Mouse (Mus musculus): ENCODE results near the gene Bcl9l. TPM values are rescaled to one million over a fixed set of nuclear protein-coding genes. Genes with fewer than 3 reads are reported as not detected.

The Bcl9l gene
- polyA plus RNA-seq, 1 experiment from 2014 or later, result 21.8 TPM

DNA sequence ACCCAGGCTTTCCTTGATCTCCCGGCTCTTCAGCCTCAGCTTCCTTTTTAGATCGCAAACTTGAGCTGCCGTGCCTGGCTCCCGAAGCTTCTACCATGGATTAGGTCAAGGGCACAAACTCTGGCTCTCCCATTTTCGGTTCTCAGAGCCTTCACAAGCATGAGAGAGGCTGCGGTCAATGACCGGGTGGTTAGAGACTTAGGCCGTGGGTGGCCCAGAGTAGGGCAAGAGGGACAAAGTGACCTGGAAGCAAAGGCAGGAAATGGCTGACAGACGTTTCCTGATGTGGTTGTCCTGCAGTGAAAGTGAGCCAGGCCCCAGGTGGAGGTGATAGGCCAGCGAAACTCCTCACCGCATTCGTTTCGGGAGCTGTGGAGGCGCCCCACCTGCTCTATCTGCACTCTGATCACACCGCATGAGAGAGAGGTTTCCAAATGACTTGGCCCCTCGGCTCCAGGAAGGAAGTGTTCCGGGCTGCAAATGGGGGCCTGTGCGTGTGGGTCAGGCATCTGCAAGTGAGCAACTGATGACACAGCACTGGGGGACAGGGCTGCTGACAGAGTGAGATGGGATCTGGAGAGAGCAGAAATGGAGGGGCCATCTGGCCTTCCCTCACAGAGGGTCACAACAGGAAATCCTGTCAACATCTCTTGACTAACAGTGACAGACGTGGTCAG, 55.1 kb downstream of the Bcl9l start:
- Histone ChIP-seq H3K4me3 (replicated peaks) (no peak overlapping the region), H3K9ac (no peak overlapping the region), H3K27me3 (no peaks in the 10 kb centered on the region), H3K9me3 (replicated peaks) (no peaks in the 10 kb centered on the region), H3K27ac (replicated peaks) (no peak overlapping the region), H3K36me3 (no peaks in the 10 kb centered on the region), H3K4me1 (no peaks in the 10 kb centered on the region), H3K4me2 (replicated peaks) (no peak overlapping the region)
- 64% methylated on average over 19 of the region's 19 CpGs for WGBS
- ATAC-seq (ENCODE audit: insufficient number of reproducible peaks, low FRiP score, low TSS enrichment, low read depth), result no peak

DNA sequence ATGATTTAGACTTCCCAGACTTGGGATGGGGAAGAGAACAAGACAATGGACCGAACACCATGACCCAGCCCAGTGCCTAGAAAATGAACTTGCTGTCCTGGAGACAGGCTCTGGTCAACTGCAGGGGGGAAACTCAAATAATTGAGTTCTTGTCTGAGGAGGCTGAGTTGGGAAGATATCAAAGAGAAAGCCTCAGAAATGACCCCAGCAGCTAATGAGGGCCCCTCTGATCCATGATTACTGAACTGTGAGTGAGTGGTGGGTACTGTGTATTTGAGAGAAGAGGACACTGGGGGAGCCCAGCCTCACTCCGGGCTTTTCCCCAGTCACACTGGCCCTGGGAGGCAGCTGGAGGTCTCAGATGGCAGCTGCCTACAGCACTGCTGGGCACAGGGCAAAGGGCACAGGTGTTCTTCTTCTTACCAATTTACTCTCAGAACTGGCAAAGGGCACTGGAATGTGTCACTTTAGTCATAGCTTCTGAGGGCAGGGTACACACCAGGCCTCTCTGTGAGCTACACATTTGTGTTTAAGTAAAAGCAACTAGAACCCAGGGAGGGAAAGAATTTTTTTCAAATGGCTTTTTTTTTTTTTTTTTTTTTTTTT, 57.3 kb downstream of the Bcl9l start:
- H3K27me3 ChIP-seq, result no peaks in the 10 kb centered on the region
- WGBS, result 64% methylated on average over 2 of the region's 2 CpGs
- H3K4me3 ChIP-seq (replicated peaks), result no peak overlapping the region
- no peaks in the 10 kb centered on the region for H3K36me3 ChIP-seq
- no peak for ATAC-seq (ENCODE audit: insufficient number of reproducible peaks, low FRiP score, low TSS enrichment, low read depth)
- no peaks in the 10 kb centered on the region for H3K4me1 ChIP-seq
- no peak overlapping the region for H3K4me2 ChIP-seq (replicated peaks)
- H3K9me3 ChIP-seq (replicated peaks), result no peaks in the 10 kb centered on the region
- no peak overlapping the region for H3K27ac ChIP-seq (replicated peaks)
- H3K9ac ChIP-seq, result no peak overlapping the region

DNA sequence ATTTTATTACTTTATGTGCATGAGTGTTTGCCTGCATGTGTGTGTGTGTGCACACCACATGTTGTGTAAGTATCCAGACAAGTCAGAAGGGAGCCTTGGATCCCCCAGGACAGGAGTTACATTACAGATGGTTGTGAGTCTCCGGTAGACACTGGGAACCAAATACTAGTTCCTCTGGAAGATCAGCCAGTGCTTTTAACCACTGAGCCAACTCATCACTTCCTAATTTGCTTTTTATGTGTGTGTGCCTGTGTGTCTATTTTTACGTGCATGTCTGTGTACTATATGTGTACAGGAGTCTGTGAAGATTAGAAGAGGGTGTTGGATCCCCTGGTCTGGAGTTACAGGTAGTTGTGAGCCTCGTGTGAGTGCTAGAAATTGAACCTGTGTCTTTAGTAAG, 58.1 kb downstream of the Bcl9l start:
- H3K4me1 ChIP-seq, result no peaks in the 10 kb centered on the region
- no peak overlapping the region for H3K4me3 ChIP-seq (replicated peaks)
- no peak for ATAC-seq (ENCODE audit: insufficient number of reproducible peaks, low FRiP score, low TSS enrichment, low read depth)
- H3K27me3 ChIP-seq, result no peaks in the 10 kb centered on the region
- no peaks in the 10 kb centered on the region for H3K36me3 ChIP-seq
- 69% methylated on average over 3 of the region's 3 CpGs for WGBS
- no peak overlapping the region for H3K9ac ChIP-seq
- H3K27ac ChIP-seq (replicated peaks), result no peak overlapping the region
- no peak overlapping the region for H3K4me2 ChIP-seq (replicated peaks)
- H3K9me3 ChIP-seq (replicated peaks), result no peaks in the 10 kb centered on the region

DNA sequence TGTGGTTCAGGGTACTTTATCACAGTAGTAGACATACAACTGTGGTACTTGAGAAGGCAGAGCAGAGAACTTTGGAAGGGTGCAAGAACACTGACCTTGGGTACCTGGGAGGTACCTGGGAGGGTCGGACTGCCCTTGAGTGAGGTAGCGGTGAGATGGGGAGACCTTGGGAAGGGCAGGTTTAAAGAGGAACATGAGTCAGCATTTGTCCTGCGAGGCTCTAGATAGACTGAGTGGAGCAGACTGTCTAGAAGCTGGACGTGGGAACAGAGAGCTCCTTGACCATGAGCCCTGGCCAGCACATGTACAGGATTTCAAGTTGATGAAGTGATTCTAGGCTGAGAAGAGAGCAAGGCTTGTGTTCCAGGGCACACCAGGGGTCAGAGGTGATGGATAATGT, 59.7 kb downstream of the Bcl9l start:
- no peaks in the 10 kb centered on the region for H3K4me1 ChIP-seq
- WGBS, result 88% methylated on average over 4 of the region's 4 CpGs
- H3K27ac ChIP-seq (replicated peaks), result no peak overlapping the region
- H3K36me3 ChIP-seq, result no peaks in the 10 kb centered on the region
- no peak overlapping the region for H3K4me2 ChIP-seq (replicated peaks)
- no peak overlapping the region for H3K4me3 ChIP-seq (replicated peaks)
- no peaks in the 10 kb centered on the region for H3K27me3 ChIP-seq
- ATAC-seq (ENCODE audit: insufficient number of reproducible peaks, low FRiP score, low TSS enrichment, low read depth), result no peak
- no peaks in the 10 kb centered on the region for H3K9me3 ChIP-seq (replicated peaks)
- no peak overlapping the region for H3K9ac ChIP-seq

DNA sequence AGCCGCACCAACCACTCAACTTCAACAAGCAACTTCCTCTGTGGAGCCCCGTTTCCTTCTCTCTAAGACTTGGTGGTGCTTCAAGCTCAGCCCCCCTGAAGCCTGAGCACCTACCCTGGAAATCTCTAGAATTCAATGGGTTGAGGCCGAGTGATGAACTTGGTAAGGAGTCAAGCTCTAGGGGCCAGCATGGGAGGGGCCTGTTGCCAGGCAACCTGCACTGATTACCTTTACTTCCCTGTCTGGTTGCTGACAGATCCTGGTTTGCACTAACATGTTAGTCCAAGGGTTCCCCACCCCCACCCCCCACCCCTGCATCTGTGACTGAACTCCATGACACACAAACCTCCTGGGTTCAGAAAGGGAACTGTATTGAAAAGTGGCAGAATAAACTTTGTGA, 62.4 kb downstream of the Bcl9l start:
- Histone ChIP-seq H3K9ac (no peak overlapping the region), H3K4me2 (replicated peaks) (no peak overlapping the region), H3K27me3 (no peaks in the 10 kb centered on the region), H3K4me3 (replicated peaks) (no peak overlapping the region), H3K36me3 (no peaks in the 10 kb centered on the region), H3K4me1 (no peaks in the 10 kb centered on the region), H3K27ac (replicated peaks) (no peak overlapping the region), H3K9me3 (replicated peaks) (no peaks in the 10 kb centered on the region)
- no peak for ATAC-seq (ENCODE audit: insufficient number of reproducible peaks, low FRiP score, low TSS enrichment, low read depth)
- WGBS, result 77% methylated on average over 3 of the region's 3 CpGs

DNA sequence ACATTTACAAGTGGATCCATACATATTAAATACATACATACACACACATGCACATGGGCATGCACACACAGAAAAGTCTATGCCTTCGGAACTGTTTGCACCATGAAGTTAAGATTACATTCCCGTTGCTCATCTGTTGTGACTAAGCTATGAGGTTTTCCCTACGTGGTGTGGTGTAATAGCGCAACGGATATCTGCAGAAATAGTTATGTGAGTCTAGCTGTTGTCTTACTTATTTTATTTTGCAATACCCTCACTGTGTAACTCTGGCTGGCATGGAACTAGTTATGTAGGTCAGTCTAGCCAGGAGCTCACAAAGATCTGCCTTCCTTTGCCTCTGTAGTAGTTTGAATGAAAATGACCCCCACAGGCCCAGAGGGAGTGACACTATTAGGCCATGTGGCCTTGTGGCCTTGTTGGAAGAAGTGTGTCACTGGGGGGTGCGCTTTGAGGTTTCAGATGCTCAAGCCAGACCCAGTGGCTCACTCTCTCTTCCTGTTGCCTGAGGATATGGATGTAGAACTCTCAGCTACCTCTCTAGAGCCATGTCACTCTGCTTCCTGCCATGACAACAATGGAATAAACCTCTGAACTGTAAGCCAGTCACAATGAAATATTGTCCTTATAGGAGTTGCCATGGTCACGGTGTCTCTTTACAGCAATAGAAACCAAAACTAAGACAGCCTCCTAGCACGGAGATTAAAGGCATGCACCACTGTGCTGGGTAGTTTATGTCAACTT, 66.0 kb downstream of the Bcl9l start:
- Histone ChIP-seq H3K27ac (replicated peaks) (no peak overlapping the region), H3K27me3 (no peaks in the 10 kb centered on the region), H3K36me3 (no peaks in the 10 kb centered on the region), H3K4me3 (replicated peaks) (no peak overlapping the region), H3K4me2 (replicated peaks) (no peak overlapping the region), H3K9me3 (replicated peaks) (no peaks in the 10 kb centered on the region), H3K4me1 (no peaks in the 10 kb centered on the region), H3K9ac (no peak overlapping the region)
- no peak for ATAC-seq (ENCODE audit: insufficient number of reproducible peaks, low FRiP score, low TSS enrichment, low read depth)
- 88% methylated on average over 8 of the region's 8 CpGs for WGBS

DNA sequence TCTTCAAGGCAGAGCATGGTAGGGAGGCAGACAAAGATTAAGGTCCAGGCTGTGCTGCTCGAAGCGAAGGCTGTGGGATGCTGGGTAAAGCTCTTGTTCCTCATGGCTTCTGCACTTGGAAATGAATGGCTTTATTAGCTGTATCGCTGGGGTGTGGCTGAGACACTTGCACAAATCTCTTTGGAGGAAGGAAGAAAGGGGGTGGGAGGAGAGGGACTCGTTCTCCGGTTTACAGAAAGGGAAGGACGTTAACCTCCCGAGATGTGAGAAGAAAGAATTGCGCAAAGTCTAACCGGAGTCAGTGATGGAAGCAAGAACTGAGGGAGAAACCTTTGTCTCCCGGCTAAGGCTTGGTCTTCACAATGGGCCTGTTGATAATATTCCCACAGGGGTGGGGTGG, 68.5 kb downstream of the Bcl9l start:
- no peak overlapping the region for H3K4me2 ChIP-seq (replicated peaks)
- WGBS, result 89% methylated on average over 10 of the region's 10 CpGs
- ATAC-seq (ENCODE audit: insufficient number of reproducible peaks, low FRiP score, low TSS enrichment, low read depth), result no peak
- H3K27me3 ChIP-seq, result no peaks in the 10 kb centered on the region
- no peaks in the 10 kb centered on the region for H3K4me1 ChIP-seq
- H3K27ac ChIP-seq (replicated peaks), result no peak overlapping the region
- H3K4me3 ChIP-seq (replicated peaks), result no peak overlapping the region
- H3K36me3 ChIP-seq, result no peaks in the 10 kb centered on the region
- H3K9ac ChIP-seq, result no peak overlapping the region
- no peaks in the 10 kb centered on the region for H3K9me3 ChIP-seq (replicated peaks)

DNA sequence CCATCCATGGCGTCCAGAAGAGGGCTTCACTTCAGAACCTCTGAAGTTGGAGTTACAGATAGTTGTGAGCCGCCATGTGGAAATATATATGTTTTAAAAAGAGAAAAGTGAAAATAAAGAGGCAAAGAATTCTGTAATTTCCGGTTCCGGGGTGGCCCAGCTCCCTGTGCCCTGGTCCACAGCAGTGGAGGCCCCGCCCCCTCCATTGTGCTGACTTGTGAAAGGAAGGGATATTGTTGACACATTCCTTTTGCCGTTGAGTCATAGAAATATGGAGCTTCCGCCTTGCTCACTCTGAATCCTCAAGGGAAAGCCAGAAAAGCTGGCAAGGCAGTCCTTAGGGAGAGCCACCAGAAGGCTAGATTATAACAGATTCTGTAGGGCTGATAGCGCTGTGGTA, 69.5 kb downstream of the Bcl9l start:
- Histone ChIP-seq H3K27ac (replicated peaks) (no peak overlapping the region), H3K4me2 (replicated peaks) (no peak overlapping the region), H3K27me3 (no peaks in the 10 kb centered on the region), H3K4me1 (no peaks in the 10 kb centered on the region), H3K36me3 (no peaks in the 10 kb centered on the region), H3K9me3 (replicated peaks) (no peaks in the 10 kb centered on the region), H3K4me3 (replicated peaks) (no peak overlapping the region), H3K9ac (no peak overlapping the region)
- 73% methylated on average over 8 of the region's 8 CpGs for WGBS
- no peak for ATAC-seq (ENCODE audit: insufficient number of reproducible peaks, low FRiP score, low TSS enrichment, low read depth)

Other genes with a start within 250 kb of the Bcl9l start
- 16.1 and 17.7 TPM in 2 replicates for gene Cbl, start 248.8 kb upstream of the Bcl9l start, polyA plus RNA-seq (2015; fragmentation: Nextera tagmentation; extraction: Ambion mirVana)
- gene Ccdc153, start 242.1 kb upstream of the Bcl9l start, polyA plus RNA-seq (2015; fragmentation: Nextera tagmentation; extraction: Ambion mirVana), result 15.9 and 23.5 TPM in 2 replicates
- 0.14 and 0.19 TPM in 2 replicates for gene Pdzd3, start 231.4 kb upstream of the Bcl9l start, polyA plus RNA-seq (2015; fragmentation: Nextera tagmentation; extraction: Ambion mirVana)
- gene Nlrx1, start 214.2 kb upstream of the Bcl9l start, polyA plus RNA-seq (2015; fragmentation: Nextera tagmentation; extraction: Ambion mirVana), result 13.4 and 14.6 TPM in 2 replicates
- 5.1 and 5.5 TPM in 2 replicates for gene Abcg4, start 194.2 kb upstream of the Bcl9l start, polyA plus RNA-seq (2015; fragmentation: Nextera tagmentation; extraction: Ambion mirVana)
- 23.0 and 26.6 TPM in 2 replicates for gene Hinfp, start 177.2 kb upstream of the Bcl9l start, polyA plus RNA-seq (2015; fragmentation: Nextera tagmentation; extraction: Ambion mirVana)
- gene C2cd2l, start 162.5 kb upstream of the Bcl9l start, polyA plus RNA-seq (2015; fragmentation: Nextera tagmentation; extraction: Ambion mirVana), result 9.1 and 10.3 TPM in 2 replicates
- gene Dpagt1, start 156.8 kb upstream of the Bcl9l start, polyA plus RNA-seq (2015; fragmentation: Nextera tagmentation; extraction: Ambion mirVana), result 31.4 and 37.2 TPM in 2 replicates
- 288 and 326 TPM in 2 replicates for gene H2afx, start 148.1 kb upstream of the Bcl9l start, polyA plus RNA-seq (2015; fragmentation: Nextera tagmentation; extraction: Ambion mirVana)
- 93.0 and 99.4 TPM in 2 replicates for gene Hmbs, start 138.6 kb upstream of the Bcl9l start, polyA plus RNA-seq (2015; fragmentation: Nextera tagmentation; extraction: Ambion mirVana)
- gene Vps11, start 121.2 kb upstream of the Bcl9l start, polyA plus RNA-seq (2015; fragmentation: Nextera tagmentation; extraction: Ambion mirVana), result 25.0 and 30.3 TPM in 2 replicates
- 31.0 and 31.1 TPM in 2 replicates for gene Hyou1, start 103.3 kb upstream of the Bcl9l start, polyA plus RNA-seq (2015; fragmentation: Nextera tagmentation; extraction: Ambion mirVana)
- 17.3 and 19.8 TPM in 2 replicates for gene Slc37a4, start 86.0 kb upstream of the Bcl9l start, polyA plus RNA-seq (2015; fragmentation: Nextera tagmentation; extraction: Ambion mirVana)
- 1,806 and 1,877 TPM in 2 replicates for gene Rps25, start 75.7 kb upstream of the Bcl9l start, polyA plus RNA-seq (2015; fragmentation: Nextera tagmentation; extraction: Ambion mirVana)
- 137 and 138 TPM in 2 replicates for gene Trappc4, start 75.2 kb upstream of the Bcl9l start, polyA plus RNA-seq (2015; fragmentation: Nextera tagmentation; extraction: Ambion mirVana)
- 28.1 and 30.5 TPM in 2 replicates for gene Ccdc84, start 64.3 kb upstream of the Bcl9l start, polyA plus RNA-seq (2015; fragmentation: Nextera tagmentation; extraction: Ambion mirVana)
- not detected in 2 replicates for gene Foxr1, start 41.7 kb upstream of the Bcl9l start, polyA plus RNA-seq (2015; fragmentation: Nextera tagmentation; extraction: Ambion mirVana)
- gene Upk2, start 27.8 kb upstream of the Bcl9l start, polyA plus RNA-seq (2015; fragmentation: Nextera tagmentation; extraction: Ambion mirVana), result 2.1 and 3.3 TPM in 2 replicates
- 0.29 and 0.49 TPM in 2 replicates for gene Cxcr5, start 79.1 kb downstream of the Bcl9l start, polyA plus RNA-seq (2015; fragmentation: Nextera tagmentation; extraction: Ambion mirVana)
- 15.3 and 19.7 TPM in 2 replicates for gene Ddx6, start 122.1 kb downstream of the Bcl9l start, polyA plus RNA-seq (2015; fragmentation: Nextera tagmentation; extraction: Ambion mirVana)
- not detected in 2 replicates for gene Treh, start 190.4 kb downstream of the Bcl9l start, polyA plus RNA-seq (2015; fragmentation: Nextera tagmentation; extraction: Ambion mirVana)

Measured in embryonic facial prominence, embryonic 15.5 days (tissue).